Mouse (Mus musculus): ENCODE results near the gene Myo15.
"Not testable (repeated sequence)": the region's sequence is repeated elsewhere in the genome, so short reads cannot be mapped to it uniquely, and the experiment has no call there.

Gene Myo15

DNA sequence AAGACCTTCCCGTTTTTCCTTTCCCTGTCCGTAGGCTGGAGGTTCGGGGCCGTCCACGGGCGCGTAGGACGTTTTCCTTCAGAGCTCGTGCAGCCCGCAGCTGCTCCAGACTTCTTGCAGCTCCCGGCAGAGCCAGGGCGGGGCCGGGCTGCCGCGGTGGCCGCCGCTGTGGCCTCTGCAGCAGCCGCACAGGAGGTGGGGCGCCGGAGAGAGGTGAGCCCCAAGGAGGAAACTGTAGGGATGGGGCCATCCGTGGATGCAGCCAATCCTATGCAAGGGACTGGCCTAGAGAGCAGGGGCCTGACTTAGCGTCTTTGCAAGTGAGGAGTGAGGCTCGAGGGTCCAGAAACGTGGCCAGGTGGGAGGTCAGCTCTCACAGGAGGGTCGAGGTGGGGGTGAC, 40.4 kb downstream of the Myo15 start:
- peak; percentile 12 for DNase-seq

DNA sequence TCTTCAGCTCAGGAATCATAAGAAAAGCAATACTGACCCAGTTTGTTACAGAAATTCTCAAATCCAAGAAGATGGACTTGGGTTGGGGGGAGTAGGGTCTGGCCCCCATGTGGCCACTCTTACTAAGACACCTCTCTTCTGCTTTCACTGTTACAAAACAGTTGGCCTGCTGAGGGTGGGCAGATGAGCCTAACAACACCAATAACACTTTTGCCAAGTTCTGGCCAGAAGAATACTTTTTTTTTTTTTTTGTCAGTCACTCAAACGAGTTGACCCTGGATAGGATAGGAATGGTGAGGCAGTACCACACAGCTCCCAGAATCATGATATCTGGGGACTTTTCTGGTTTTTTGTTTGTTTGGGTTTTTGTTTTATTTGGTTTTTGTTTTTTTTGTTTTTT, 42.8 kb downstream of the Myo15 start:
- no peak for DNase-seq

DNA sequence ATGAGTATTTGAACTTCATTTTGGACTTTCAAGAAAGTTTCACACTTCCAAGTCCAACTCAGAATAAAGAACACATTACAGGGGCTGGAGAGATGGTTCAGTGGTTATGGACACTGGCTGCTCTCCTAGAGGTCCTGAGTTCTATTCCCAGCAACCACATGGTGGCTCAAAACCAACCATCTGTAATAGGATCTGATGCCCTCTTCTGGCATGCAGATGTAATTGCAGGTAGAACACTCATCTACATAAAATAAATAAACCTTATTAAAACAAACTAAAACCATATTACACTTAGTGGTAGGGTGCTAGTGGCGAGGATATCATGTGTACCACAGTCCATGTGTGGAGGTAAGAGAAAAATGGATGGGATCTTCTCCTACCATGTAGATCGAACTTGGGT, 43.4 kb downstream of the Myo15 start:
- no peak for DNase-seq

DNA sequence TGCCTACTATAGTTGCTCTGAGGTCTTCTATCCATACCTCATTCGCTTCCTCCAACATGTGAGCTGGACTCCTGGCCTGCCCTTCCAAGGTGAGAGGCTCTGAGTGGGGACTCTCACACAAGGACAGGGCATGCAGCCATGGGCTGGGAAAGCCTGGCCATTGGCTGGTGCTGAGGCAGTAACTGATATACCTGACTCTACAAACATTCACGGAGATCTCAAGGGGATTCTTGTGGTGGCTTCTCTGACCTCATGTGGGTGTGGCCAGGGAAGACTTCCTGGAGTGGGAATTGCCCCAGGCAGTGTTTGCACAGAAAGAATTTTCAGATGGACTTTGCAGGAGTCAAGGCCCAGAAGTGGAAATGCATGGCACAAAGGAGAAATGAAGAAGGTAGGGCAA, 45.8 kb downstream of the Myo15 start:
- no peak for DNase-seq

DNA sequence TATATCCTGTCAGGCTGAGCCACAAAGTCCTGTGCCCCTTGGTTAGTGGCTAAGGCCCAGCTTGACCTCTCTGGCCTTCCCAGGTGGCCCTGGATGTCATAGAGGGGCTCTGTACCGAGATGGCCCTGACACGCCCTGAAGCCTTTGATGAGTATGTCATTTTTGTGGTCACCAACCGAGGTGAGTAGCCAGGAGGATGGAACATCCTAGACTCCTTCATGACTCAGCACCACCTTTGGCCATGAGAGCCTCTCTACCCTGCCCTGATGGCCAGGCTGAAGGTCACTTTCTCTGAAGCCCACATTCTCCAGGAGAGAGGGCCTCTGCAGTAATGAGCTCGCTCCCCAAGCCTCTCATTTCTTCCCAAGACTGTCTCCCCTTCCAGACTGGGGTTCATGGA, 49.2 kb downstream of the Myo15 start:
- DNase-seq, result no peak

DNA sequence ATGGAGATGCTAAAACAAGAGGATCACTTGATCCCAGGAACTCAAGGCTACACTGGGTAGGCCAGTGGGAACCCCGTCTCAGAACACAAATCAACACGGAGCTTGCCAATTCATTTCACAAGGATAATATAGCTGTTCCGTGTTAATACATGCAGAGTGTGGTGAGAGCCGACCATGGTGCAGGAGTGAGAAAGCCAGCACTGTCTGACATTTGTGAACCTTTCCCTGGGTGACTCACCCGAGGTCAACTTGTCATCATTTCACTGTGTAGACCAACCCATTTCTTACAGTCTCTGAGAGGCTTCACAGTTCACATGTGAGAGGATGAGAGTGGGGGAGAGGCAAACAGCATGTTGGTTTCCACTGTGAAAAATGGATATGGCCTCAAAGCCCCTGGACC, 52.9 kb downstream of the Myo15 start:
- no peak for DNase-seq

DNA sequence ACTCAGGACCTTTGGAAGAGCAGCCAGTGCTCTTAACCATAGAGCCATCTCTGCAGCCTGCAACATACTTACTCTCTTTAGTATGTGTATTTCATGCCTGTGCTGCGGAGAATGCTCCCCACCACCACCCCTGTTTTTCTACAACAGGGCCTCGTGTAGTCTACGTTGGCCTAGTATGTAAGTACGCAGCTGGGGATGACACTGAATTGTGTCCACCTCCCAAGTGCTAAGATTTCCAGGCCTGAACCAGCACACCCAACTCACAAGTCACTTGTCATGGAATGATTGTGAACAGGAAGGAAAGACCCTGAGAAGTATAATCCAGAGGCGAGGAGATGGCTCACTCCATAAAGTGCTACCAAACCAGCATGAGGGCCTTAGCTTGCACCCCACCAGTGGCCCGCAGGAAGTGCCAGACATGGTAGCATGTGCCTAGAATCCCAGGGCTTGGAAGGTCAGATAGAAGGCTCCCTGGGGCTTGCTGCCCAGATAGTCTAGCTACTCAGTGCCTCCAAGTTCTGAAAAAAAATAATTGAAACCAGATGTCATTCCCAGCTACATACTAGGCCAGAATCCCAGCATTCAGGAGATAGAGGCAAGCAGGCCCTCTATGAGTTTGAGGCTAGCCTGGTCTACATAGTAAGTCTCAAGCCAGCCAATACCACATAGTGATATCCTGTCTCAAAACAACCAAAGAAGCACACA, 53.7 kb downstream of the Myo15 start:
- no peak for DNase-seq

DNA sequence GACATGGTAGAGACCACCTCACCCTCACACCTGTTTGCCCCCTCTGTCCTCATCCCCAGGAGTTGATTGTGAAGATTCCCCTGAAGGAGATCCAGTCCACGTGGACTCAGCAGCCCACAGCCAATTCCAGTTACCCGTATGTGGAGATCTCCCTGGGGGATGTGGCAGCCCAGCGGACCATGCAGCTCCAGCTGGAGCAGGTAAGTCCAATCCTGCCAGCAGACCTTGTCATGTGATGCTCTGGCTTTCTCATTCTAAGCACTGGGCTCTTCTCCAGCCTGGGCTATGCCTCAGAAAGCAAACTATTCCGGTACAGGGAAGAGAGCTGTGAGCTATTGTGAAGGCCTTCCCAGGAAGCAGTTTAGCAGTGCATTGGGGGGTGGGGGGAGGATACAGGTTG, 57.3 kb downstream of the Myo15 start:
- peak; percentile 74 for DNase-seq

DNA sequence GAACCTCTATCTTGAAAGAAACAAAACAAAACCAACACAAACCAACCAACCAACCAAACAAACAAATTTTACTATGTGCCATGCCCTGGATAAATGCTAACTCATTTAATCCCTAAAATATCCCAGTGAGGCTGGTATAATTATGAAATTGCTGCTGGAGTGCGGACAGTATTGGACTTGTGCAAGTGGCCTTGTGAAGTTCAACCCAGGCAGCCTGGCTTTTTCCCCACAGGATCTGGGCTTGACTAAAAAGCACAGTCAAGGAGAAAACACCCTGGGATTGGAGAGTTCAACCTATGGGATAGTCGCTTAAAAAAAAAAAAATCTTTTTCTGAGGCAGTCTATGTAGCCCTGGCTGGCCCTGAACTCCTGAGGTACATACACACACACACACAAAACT, 66.5 kb downstream of the Myo15 start:
- no peak for DNase-seq

DNA sequence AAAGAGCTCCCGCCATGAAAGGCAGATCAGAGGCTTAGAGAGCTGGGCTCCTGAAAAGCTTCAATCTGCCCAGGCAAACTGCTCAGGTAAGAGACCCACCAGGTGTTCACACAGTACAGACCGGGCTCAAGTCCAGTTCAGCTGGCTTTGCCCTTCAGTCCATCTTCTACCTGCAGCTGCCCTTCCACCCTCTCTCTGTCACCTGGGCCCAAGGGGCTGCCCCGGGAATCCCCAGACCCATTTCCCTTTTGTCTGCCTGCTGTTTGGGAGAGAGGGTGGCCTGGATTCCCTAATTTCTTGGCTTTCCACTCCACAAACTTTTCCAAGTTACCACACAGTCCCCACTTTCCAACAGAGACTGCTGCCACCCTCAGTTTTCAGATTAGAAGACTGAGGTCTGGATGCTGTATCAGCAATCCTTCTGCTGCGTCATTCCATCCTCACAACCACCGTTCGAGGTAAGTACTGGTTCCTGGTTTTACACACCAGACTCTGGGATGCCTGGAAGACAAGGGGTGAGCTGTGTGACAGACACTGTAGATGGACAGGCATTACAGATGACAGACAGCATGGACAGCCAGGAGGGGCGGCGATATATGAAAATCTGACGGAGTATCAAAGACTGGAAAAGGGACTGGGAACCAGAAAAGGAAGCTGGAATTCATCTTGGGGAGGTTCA, 67.2 kb downstream of the Myo15 start, which contains the start of gene Alkbh5:
Gene Alkbh5, plus strand, starts transcription at position 202 of the 679 bp plus-strand sequence.
- DNase-seq, result no peak

DNA sequence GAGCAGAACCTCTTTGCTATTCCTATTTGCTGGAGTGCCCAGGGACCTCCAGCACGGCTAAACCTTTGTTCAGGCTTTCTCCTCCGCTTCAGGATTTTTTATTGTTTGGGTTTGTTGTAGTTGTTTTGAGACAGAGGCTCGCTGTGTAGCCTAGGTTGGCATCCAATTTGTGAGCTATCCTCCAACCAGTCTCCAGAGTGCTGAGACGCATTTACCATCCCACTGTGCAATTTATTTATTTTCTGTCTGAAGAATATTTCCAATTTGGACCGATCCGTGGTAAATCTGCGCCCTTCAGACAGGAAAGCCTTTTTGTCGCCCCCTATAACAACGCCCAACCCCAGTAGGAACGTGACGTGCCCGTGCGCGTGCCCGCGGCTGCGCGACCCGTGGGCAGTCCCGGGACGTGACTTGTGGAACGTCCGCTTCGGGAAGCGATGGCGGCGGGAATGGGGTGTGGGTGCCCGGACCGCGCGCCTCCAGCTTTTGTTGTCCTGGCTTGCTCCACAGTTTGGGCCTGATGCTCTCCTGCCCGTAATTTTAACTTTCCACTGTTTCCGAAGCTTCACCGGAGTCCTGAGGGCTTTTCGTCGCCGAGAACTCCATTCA, 67.8 kb downstream of the Myo15 start:
- DNase-seq, result peak; percentile 94

DNA sequence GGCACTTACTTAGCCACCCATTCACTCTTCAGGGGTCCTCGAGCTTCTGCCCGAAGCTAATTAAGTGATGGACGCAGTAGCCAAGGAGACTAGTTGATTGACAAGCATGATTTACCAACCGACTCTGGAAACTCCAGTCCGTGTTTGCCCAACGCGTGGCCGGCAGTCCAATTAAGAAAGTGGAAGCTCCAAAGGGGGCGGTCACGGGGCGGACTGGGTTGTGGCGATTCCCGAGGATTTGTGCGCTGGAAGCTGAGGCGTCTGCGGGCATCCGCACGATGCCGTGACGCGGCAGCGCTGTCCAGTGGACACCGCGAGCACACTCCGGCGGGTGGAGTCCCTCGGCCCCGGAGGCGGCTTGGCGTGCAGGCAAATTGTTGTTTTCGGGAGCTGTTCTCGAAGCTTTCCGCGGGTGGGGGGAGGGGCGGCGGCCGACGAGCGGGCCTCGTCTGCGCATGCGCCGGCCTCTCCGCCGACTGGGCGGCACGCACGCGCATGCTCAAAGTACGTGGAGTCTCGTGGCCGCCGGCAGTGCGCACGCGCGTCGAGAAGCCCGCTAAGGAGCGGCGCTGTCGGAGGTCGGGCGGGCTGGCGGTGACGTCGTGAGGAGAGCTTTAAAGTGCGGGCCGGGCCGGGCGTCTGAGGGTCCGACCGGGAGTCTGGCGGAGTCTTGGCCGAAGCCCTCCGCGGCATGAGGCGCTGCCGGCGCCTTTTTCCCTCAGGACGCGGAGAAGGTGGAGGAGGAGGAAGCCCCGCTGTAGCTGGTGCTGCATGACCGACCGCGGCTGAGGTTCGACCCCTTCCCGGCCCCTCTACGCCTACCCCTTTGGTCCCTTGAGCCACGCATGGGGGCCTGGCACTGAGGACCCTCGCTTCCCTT, 68.6 kb downstream of the Myo15 start:
- DNase-seq, result peak; percentile 96

DNA sequence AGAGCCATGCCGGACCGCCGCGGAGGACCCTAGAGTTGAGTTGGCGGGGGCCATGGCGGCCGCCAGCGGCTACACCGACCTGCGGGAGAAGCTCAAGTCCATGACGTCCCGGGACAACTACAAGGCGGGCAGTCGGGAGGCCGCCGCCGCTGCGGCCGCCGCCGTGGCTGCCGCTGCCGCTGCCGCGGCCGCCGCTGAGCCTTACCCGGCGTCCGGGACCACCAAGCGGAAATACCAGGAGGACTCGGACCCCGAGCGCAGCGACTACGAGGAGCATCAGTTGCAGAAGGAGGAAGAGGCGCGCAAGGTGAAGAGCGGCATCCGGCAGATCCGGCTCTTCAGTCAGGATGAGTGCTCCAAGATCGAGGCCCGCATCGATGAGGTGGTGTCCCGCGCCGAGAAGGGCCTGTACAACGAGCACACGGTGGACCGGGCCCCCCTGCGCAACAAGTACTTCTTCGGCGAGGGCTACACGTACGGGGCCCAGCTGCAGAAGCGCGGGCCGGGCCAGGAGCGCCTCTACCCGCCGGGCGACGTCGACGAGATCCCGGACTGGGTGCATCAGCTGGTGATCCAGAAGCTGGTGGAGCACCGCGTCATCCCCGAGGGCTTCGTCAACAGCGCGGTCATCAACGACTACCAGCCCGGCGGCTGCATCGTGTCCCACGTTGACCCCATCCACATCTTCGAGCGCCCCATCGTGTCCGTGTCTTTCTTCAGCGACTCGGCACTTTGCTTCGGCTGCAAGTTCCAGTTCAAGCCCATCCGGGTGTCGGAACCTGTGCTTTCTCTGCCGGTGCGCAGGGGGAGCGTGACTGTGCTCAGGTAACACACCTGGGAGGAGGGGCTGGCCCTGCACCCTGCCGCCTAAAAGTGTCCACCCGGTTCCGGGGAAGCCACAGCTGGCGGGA, 69.5 kb downstream of the Myo15 start:
- DNase-seq, result peak; percentile 66

DNA sequence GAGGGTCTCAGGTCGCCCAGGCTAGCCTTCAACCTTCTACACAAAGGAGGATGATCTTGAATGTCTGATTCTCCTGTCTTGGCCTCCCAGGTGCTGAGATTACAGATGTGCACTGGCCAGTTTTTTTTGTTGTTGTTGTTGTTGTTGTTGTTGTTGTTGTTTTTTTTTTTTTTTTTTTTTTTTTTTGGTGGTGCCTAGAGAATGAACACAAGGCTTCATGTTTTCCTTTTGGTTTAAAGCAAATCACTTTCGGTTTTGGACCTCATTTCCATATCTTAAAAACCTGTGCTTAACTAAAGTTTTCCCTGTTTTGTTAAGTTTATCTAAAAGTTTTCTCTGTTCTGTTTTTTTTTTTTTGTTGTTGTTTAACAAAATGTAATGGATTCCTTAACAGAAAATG, 70.4 kb downstream of the Myo15 start:
- no peak for DNase-seq

DNA sequence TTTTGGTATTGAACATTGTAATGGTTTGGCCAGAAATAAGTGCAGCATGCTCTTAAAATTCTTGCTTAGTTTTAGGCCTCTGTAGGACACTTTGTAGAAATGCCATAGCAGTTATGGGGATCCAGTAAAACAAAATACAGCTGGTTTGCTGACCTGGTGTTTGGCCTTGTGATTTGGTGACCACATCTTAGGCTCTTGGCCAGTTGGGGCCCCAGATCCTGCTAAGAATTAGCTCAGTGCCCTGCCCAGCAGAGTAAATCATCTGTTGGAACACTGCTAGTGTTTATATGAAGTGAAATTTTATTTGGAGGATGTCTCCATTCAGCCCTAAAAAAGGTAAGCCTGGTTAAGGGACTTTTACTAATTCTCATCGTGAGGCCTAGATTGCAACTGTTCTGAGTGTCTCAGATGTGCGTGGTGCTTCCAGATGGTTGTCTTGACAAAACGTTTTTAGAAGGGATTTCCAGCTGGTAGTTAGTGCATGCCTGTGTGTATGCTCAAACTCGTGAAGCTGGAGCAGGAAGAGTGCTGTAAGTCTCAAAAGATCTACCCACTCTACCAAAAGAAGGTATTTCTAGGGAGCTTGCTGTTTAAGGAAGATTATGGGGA, 71.0 kb downstream of the Myo15 start:
- peak; percentile 43 for DNase-seq

DNA sequence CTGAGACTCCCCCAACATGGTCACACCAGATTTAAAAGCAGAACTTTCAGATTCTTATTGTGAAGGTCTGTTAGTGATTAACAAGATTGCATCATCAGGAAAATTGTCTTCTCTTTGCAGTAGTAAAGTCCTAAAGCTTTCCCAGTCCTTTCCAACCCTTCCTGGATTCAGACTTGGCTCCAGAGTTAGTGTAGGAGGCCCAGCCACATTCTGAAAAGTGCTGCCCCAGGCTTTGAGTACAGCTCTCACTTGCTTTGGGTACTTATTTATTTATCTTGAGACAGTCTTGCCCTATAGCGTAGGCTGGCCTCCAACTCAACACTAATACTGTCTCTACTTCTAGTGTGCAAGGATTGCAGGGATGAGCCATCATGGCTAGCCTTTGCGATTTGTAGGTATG, 71.6 kb downstream of the Myo15 start:
- DNase-seq, result peak; percentile 28

DNA sequence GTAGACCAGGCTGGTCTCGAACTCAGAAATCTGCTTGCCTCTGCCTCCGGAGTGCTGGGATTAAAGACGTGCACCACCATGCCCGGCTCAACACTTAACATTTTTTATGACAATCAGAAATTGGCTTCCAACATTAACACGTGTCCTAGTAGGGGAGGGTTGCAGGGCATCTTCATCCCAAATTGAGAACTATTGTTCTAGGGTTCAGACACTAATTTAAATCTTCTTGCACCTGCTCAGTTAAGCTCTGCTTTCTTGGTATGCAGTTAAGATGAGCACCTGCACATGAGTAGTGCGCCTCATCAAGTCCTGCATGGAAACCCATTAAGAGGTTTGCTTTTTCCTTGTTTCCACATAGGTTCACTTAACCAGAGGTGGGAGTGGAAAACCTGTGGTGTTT, 72.7 kb downstream of the Myo15 start:
- DNase-seq, result no peak

DNA sequence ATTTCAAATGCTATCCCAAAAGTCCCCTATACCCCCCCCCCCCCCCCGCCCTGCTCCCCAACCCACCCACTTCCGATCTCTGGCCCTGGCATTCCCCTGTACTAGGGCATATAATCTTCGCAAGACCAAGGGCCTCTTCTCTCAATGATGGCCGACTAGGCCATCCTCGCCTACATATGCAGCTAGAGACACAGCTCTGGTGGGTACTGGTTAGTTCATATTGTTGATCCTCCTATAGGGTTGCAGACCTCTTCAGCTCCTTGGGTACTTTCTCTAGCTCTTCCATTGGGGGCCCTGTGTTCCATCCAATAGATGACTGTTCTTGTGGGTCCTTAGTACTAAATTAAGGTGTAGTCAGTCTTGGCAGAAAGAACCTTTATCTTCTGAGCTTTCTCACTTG, 74.1 kb downstream of the Myo15 start:
- DNase-seq, result not testable (repeated sequence)

DNA sequence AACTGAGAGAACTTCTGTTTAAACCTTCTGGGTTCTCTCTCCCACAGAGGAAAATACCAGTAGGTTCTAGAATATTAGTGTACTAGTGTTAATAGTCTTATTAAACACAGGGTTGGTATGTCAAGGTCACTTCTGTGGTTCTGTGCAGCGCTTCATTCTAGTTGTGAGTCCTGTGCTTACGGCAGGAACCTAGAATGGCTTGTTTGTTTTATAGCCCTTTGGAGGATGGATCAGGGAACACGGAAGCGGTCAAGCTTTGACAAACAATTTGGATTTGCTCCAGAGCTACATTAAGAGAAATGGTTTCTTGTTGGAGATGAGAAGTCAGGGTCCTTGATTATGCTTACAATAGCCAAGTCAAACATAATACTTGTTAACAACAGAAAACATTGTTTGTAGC, 76.3 kb downstream of the Myo15 start:
- no peak for DNase-seq

DNA sequence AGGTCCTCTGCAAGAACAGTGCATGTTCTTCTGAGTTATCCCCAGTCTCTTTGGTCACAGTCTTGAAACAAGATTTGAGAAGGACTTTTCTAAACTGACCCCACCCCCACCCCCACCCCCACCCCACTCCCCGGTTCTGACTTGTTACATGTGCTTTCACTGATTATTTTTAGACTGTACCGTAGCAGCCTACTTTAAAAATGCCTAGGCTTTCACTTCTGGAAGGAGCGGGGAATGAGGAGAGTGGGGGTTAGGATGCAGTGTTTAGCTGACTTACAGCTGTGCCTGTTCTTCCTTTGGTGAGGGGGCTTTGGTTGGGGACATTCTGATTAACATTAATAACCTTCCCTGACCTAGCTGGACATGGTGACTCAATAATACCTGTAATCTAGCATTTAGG, 79.0 kb downstream of the Myo15 start:
- no peak for DNase-seq

DNA sequence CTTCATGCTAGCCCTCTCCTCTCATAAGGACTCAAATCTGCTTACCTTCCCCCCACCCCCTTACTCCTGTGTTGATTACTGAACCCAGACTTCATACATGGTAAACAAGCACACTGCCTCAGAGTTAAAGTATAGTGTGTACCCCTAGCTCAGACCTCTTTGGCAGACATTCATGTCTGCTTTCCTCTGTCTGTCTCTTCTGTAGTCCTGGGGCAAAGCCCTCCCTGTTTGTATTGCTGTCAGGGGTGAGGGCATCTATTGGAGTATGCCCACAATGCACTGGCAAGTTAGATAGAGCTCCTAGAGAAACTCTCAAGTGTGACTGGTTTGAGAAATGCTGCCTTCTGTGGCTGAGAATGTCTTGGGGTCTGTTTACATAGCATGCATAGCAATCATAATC, 84.0 kb downstream of the Myo15 start:
- DNase-seq, result no peak

DNA sequence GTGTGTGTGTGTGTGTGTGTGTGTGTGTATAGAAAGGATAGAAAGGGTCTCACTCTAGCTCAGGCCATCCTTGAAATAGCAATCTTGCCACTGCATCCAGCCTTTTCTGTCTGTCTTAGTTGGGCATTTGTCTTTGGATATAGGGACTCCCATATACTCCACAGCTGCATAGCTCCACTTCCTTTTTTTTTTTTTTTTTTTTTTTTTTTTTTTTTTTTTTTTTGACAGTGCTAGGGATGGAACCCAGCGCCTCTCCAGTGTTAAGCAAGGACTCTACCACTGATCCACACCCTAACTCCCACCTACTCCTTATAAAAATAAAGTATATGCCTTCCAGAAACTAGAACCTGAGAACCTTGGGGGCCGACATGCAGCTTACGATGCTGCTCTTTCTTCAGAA, 88.5 kb downstream of the Myo15 start:
- no peak for DNase-seq

All from kidney, adult 18-20 months (tissue).